Mouse (Mus musculus) limb, embryonic 11.5 days (tissue): ENCODE measurements at regions not wholly inside any gene's neighbourhood (a gene's known extent, or its start where the extent isn't known, plus 50 kb on each side); places are given as distances from the start of the nearest gene placed in this dataset.

ENCODE experiments used
- ATAC-seq: fragments of 200-750 bp; cut with Nextera tagmentation; 2 replicates; pipeline ENCODE4 v1.8.0; 2017; ENCODE audit warnings: low read depth; ENCODE audit not compliant: insufficient number of reproducible peaks, low FRiP score, low TSS enrichment
- DNase-seq: peaks from one replicate; pipeline ENCODE4 v3.0.0-alpha.2; 2015; ENCODE audit warnings: low spot score
- H3K27ac ChIP-seq: fragments of 300-500 bp; sonication (generic); replicated peaks from 2 replicates; pipeline ENCODE4 v1.5.1; 2014; ENCODE audit warnings: low read depth, mild to moderate bottlenecking, low read length
- H3K27me3 ChIP-seq: fragments of 300-500 bp; sonication (generic); 2 replicates; pipeline ENCODE4 v1.6.1; 2014; ENCODE audit warnings: mild to moderate bottlenecking, low read length, mixed read lengths; ENCODE audit not compliant: control insufficient read depth, insufficient read depth
- H3K36me3 ChIP-seq: fragments of 300-500 bp; sonication (generic); 2 replicates; pipeline ENCODE4 v1.6.1; 2014; ENCODE audit warnings: mild to moderate bottlenecking, low read length, moderate library complexity, mixed read lengths; ENCODE audit not compliant: control insufficient read depth, insufficient read depth
- H3K4me1 ChIP-seq: fragments of 300-500 bp; sonication (generic); 2 replicates; pipeline ENCODE4 v1.6.1; 2014; ENCODE audit warnings: low read length, mixed read lengths; ENCODE audit not compliant: control insufficient read depth, insufficient read depth
- H3K4me2 ChIP-seq: fragments of 300-500 bp; sonication (generic); 2 replicates; pipeline ENCODE4 v1.6.1; 2014; ENCODE audit warnings: low read depth, mild to moderate bottlenecking, moderate library complexity; ENCODE audit not compliant: severe bottlenecking
- H3K4me3 ChIP-seq: fragments of 300-500 bp; sonication (generic); 2 replicates; pipeline ENCODE4 v1.5.1; 2014; ENCODE audit warnings: low read depth, low read length
- H3K9ac ChIP-seq: fragments of 300-500 bp; sonication (generic); 2 replicates; pipeline ENCODE4 v1.6.1; 2014; ENCODE audit warnings: mild to moderate bottlenecking, low read length
- H3K9me3 ChIP-seq: fragments of 300-500 bp; sonication (generic); 2 replicates; pipeline ENCODE4 v1.6.1; 2016; ENCODE audit warnings: low read length; ENCODE audit not compliant: control insufficient read depth
- WGBS: fragments of 180-500 bp; shearing (Covaris S2); extraction: QIAGEN DNeasy Blood & Tissue Kit; methylation state at CpG from one replicate; pipeline ENCODE4 v1.1.7; 2014; 5-methylcytosine and 5-hydroxymethylcytosine counted together

DNA sequence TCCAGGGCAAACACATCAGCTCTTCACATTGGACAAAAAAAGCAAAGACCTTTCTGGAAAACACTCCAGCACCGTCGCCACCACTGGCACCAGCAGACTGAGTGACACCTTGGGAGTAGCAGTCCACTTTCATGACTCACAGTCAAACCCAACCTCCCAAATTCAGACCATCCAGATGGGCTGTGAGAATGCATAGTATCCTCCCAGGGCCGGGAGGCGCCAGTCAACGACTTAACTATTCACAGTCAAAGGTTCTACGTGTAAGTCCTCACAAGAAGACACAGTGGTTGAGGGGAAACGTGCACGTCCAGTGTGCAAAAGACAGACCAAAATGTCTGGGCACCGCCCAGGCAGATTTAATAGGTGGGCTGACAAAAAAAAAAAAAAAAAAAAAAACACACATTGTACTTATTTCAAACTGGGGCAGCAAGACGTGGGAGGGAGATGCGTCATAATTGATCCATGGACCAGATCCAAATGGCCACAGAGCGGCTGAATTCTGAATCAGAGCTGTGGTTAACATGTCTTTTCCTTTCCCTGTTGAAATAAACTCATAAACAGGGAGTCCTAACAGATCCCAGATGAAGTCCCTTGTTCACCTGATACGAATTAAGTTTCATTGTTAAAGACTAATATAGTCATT is 137.6 kb upstream of the Sox2 start:
- H3K4me2 ChIP-seq = no peak overlapping the region
- H3K9ac ChIP-seq = no peak overlapping the region
- H3K27ac ChIP-seq = no peak overlapping the region
- H3K4me3 ChIP-seq = no peak overlapping the region
- DNase-seq = no peak
- no peaks in the 10 kb centered on the region for H3K27me3 ChIP-seq
- H3K9me3 ChIP-seq = no peaks in the 10 kb centered on the region
- no peak for ATAC-seq
- H3K4me1 ChIP-seq = no peaks in the 10 kb centered on the region
- 65% methylated on average over 13 of the region's 13 CpGs for WGBS
- H3K36me3 ChIP-seq = no peaks in the 10 kb centered on the region

GRCm38 (mm10) chr3:34510723-34511122 is 139.5 kb upstream of the Sox2 start:
- no peaks in the 10 kb centered on the region for H3K4me1 ChIP-seq
- ATAC-seq = no peak
- no peak overlapping the region for H3K9ac ChIP-seq
- no peaks in the 10 kb centered on the region for H3K27me3 ChIP-seq
- no peak overlapping the region for H3K27ac ChIP-seq
- DNase-seq = no peak
- no peak overlapping the region for H3K4me2 ChIP-seq
- H3K36me3 ChIP-seq = no peaks in the 10 kb centered on the region
- H3K9me3 ChIP-seq = no peaks in the 10 kb centered on the region
- H3K4me3 ChIP-seq = no peak overlapping the region
- WGBS = 81% methylated on average over 4 of the region's 4 CpGs

DNA sequence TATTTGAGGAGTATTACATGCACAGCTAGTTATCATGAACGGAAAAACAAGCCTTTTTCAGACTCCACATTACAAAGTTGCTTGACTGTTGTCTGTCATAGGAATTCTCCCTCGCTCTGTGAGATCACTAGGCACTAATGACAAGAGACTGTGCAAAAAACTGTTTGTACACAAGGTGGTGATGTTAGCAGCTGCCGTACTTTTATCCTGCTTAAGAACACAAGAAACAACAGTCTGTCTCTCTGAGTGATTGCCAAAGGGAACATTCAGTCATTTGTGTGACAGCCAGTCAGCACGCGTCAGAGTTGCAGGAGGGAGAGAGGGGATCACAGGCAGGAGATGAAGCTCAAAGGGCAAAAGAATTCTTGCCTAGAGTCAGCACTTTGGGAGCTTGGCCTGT is 141.0 kb upstream of the Sox2 start:
- 65% methylated on average over 5 of the region's 5 CpGs for WGBS

DNA sequence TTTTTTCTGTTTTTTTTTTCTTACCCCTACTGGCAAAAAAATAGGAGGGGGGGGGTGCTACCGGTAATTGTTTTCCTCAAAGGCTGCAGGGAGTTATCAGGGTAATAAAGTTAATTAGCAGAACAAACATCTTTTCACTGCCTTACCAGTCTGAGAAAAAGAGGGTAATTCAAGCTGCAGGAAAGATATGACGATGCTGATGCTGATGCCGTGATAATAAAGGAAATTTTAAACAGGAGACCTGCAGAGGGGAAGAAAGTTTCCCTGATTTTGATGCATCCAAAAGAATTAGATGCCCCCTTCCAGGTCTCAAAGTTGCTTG is 145.7 kb upstream of the Sox2 start:
- DNase-seq = no peak
- Histone ChIP-seq H3K4me1 (no peaks in the 10 kb centered on the region), H3K27ac (no peak overlapping the region), H3K4me2 (no peak overlapping the region), H3K4me3 (no peak overlapping the region), H3K9me3 (no peaks in the 10 kb centered on the region), H3K36me3 (no peaks in the 10 kb centered on the region), H3K27me3 (no peaks in the 10 kb centered on the region), H3K9ac (no peak overlapping the region)
- no peak for ATAC-seq
- WGBS = 16% methylated on average over 3 of the region's 3 CpGs

More for the DNA sequence above, 141.0 kb upstream of the Sox2 start:
- Histone ChIP-seq H3K36me3 (no peaks in the 10 kb centered on the region), H3K4me2 (no peak overlapping the region), H3K9ac (no peak overlapping the region), H3K27ac (no peak overlapping the region), H3K4me3 (no peak overlapping the region), H3K4me1 (no peaks in the 10 kb centered on the region), H3K27me3 (no peaks in the 10 kb centered on the region), H3K9me3 (no peaks in the 10 kb centered on the region)
- ATAC-seq (no peak), DNase-seq (no peak)

- H3K27ac ChIP-seq = no peak overlapping the region
- H3K4me2 ChIP-seq = no peak overlapping the region
- no peak for DNase-seq
- no peak overlapping the region for H3K4me3 ChIP-seq
- H3K9me3 ChIP-seq = no peaks in the 10 kb centered on the region
- no peak for ATAC-seq
- no peaks in the 10 kb centered on the region for H3K36me3 ChIP-seq
- no peak overlapping the region for H3K9ac ChIP-seq
- no peaks in the 10 kb centered on the region for H3K27me3 ChIP-seq
- H3K4me1 ChIP-seq = no peaks in the 10 kb centered on the region
- WGBS = 55% methylated on average over 13 of the region's 13 CpGs
Measured at GRCm38 (mm10) chr3:34503874-34504572, 146.2 kb upstream of the Sox2 start.

DNA sequence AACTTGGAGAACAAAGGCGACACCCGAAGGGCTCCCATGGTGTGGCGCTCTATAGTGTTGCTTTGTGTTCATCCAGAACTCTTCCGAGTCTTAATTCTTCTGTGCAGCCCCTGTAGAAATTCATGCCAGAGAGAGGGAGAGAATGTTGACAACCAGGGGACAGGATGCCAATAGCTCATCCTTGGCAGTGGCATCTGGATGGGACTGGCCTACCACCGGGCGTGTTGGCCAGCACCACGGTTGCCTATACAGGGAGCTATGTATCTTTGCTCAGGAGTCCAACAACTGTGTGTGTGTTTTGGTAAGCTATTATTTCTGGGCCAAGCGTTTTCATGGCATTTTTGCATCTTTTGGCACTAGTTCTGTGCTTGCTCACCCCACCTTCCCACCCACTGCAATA is 153.4 kb upstream of the Sox2 start:
- Histone ChIP-seq H3K4me3 (no peak overlapping the region), H3K9ac (no peak overlapping the region), H3K36me3 (no peaks in the 10 kb centered on the region), H3K27me3 (no peaks in the 10 kb centered on the region), H3K4me2 (no peak overlapping the region), H3K27ac (no peak overlapping the region), H3K4me1 (no peaks in the 10 kb centered on the region), H3K9me3 (no peaks in the 10 kb centered on the region)
- no peak for ATAC-seq
- WGBS = 92% methylated on average over 8 of the region's 8 CpGs
- no peak for DNase-seq

DNA sequence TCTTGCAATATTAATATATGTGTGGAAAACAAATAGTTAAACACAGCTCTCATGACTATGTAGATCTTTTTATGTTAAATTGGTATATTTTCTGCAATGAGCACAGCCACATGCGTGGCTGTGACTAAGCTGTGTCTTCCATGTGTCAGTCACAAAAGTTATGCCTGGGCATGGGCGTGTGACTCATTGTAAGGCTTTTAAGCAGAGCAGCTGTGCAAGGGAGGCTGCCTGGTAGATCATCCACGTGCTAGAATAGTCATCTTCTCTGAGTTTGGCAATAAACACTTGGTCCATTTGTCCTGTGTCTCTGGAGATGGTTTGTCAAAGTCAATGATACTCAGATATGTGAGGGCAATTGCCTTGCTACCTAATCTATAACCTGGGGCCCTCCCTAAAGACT is 154.6 kb upstream of the Sox2 start:
- no peaks in the 10 kb centered on the region for H3K27me3 ChIP-seq
- H3K9me3 ChIP-seq = no peaks in the 10 kb centered on the region
- DNase-seq (no peak), ATAC-seq (no peak)
- no peak overlapping the region for H3K27ac ChIP-seq
- WGBS = 73% methylated on average over 3 of the region's 3 CpGs
- H3K36me3 ChIP-seq = no peaks in the 10 kb centered on the region
- H3K4me2 ChIP-seq = no peak overlapping the region
- H3K4me1 ChIP-seq = no peaks in the 10 kb centered on the region
- no peak overlapping the region for H3K4me3 ChIP-seq
- H3K9ac ChIP-seq = no peak overlapping the region

DNA sequence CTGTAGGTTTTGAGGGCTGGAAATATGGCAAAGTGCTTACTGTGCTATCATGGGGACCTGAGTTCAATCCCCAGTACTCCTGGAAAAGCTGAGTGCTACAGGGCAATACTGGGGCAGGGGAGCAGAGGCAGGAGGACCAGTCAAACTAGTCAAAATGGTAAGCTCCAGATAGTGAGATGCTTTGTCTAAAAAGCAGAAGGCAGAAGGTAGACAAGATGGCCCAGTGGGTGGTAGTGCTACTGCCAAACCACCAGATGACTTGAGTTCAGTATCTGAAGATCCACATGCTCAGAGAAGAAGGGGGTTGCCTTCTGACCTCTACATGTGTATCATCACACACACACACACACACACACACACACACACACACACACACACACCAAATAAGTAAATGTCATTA is 156.3 kb upstream of the Sox2 start:
- Histone ChIP-seq H3K4me3 (no peak overlapping the region), H3K4me2 (no peak overlapping the region), H3K27me3 (no peaks in the 10 kb centered on the region), H3K36me3 (no peaks in the 10 kb centered on the region), H3K27ac (no peak overlapping the region), H3K9me3 (no peaks in the 10 kb centered on the region), H3K4me1 (no peaks in the 10 kb centered on the region), H3K9ac (no peak overlapping the region)
- no peak for DNase-seq
- no peak for ATAC-seq

GRCm38 (mm10) chr3:34489008-34489407 is 161.2 kb upstream of the Sox2 start:
- H3K9me3 ChIP-seq = no peaks in the 10 kb centered on the region
- DNase-seq (no peak), ATAC-seq (no peak)
- no peak overlapping the region for H3K9ac ChIP-seq
- H3K4me1 ChIP-seq = no peaks in the 10 kb centered on the region
- 89% methylated on average over 2 of the region's 2 CpGs for WGBS
- no peak overlapping the region for H3K4me2 ChIP-seq
- H3K36me3 ChIP-seq = no peaks in the 10 kb centered on the region
- H3K4me3 ChIP-seq = no peak overlapping the region
- no peaks in the 10 kb centered on the region for H3K27me3 ChIP-seq
- H3K27ac ChIP-seq = no peak overlapping the region
